Mouse (Mus musculus): ENCODE measurements around the gene Cox18. TPM values are rescaled to one million over a fixed set of nuclear protein-coding genes. Genes with fewer than 3 reads are reported as not detected.

Gene Cox18
- polyA plus RNA-seq, 1 experiment from 2014 or later: 31.6 TPM

DNA sequence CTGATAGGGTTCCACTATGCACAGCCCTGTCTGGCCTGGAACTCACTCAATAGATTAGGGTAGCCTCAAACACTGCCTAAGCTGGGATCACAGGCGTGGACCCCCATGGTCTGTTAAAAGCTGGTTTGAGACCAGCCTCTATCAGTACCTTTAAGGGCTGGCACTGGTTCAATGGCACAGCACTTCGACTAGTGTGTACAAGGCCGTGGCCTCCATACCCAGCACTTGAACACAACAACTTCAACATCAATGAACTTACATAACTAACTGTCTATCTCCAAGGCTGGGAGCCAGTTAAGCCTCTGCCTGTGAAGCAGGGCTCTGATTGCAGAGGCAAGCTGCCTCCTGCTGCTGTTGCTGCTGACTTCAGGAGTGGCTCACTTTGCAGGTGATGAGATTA lies 6.0 kb downstream of the Cox18 start:
- Histone ChIP-seq H3K27me3 (no peaks in the 10 kb centered on the region), H3K27ac (no peak overlapping the region), H3K4me2 (no peak overlapping the region), H3K9me3 (no peaks in the 10 kb centered on the region), H3K4me3 (replicated peaks) (no peak overlapping the region), H3K9ac (no peak overlapping the region), H3K4me1 (peaks cover 4% of the 10 kb centered on the region), H3K36me3 (replicated peaks) (peaks cover 47% of the 10 kb centered on the region)
- 94% methylated on average over 3 of the region's 3 CpGs for WGBS
- no peak for ATAC-seq (ENCODE audit: low FRiP score)

DNA sequence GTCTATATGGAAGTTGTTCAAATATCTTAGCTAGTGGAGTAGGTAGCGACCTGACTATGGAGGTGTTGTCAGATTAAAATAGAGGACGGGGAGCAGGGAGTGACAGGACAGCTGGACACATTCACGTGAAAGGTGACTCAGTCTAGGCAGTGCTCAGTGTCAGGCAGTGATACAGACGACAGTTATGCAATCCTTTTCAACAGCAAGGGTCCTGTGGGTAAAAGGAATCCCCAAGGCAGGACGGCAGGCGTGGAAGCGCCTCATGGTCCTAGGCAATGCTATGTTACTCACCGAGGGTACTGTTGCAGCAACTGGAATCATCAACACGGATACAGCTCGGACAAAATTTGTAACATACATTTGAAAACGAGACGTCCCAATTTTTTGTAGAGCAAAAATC lies 6.6 kb downstream of the Cox18 start:
- Histone ChIP-seq H3K4me2 (no peak overlapping the region), H3K27ac (no peak overlapping the region), H3K36me3 (replicated peaks) (peaks cover 47% of the 10 kb centered on the region), H3K9me3 (no peaks in the 10 kb centered on the region), H3K9ac (no peak overlapping the region), H3K4me3 (replicated peaks) (no peak overlapping the region), H3K4me1 (no peaks in the 10 kb centered on the region), H3K27me3 (no peaks in the 10 kb centered on the region)
- no peak for ATAC-seq (ENCODE audit: low FRiP score)
- WGBS: 95% methylated on average over 12 of the region's 12 CpGs

DNA sequence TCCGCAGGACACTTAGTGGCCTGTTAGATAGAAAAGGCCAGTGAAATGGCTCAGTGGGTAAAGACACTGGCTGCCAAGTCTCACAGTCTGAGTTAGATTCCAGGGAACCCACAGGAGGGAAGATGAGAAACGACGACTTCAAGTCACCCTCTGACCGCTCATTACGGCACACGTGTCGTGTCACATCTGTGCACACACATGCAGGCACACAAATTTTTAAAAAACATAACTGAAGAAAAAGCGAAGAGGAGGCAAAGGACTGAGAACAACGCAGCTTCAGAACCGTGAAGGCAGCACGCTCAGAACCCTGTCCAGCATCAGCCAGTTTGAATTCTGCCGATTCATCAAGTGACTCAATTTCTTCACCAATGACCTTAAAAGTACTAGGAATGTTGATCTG lies 10.4 kb downstream of the Cox18 start:
- peaks cover 32% of the 10 kb centered on the region for H3K36me3 ChIP-seq (replicated peaks)
- no peak overlapping the region for H3K4me2 ChIP-seq
- ATAC-seq (ENCODE audit: low FRiP score): no peak
- 96% methylated on average over 12 of the region's 12 CpGs for WGBS
- no peak overlapping the region for H3K27ac ChIP-seq
- no peak overlapping the region for H3K9ac ChIP-seq
- H3K27me3 ChIP-seq: no peaks in the 10 kb centered on the region
- H3K9me3 ChIP-seq: no peaks in the 10 kb centered on the region
- no peak overlapping the region for H3K4me3 ChIP-seq (replicated peaks)
- no peaks in the 10 kb centered on the region for H3K4me1 ChIP-seq

DNA sequence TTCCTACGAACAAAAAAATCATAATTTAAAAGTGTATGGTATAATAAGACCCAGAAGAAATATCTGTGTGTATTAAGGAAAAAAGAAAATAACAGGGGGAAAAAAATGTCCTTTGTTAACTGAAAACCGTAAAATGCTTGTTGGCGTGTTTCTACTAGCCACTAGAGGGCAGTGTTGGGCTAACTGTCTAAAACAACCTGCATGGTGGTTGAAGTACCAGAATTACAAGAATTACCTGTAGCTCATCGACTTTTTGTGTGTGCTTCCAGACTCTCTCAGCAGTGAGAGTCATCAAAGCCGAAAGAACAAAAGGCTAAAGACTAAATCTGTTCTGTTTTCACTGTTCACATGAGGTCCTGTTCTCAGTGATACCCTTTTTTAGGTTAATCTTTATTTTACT lies 20.6 kb downstream of the Cox18 start:
- peak; percentile 39; the same call in 1 of the 2 replicates for ATAC-seq (ENCODE audit: low FRiP score)
- WGBS: 27% methylated on average over 5 of the region's 5 CpGs
- Histone ChIP-seq H3K27ac (no peak overlapping the region), H3K4me1 (no peaks in the 10 kb centered on the region), H3K9me3 (no peaks in the 10 kb centered on the region), H3K4me3 (replicated peaks) (no peak overlapping the region), H3K27me3 (no peaks in the 10 kb centered on the region), H3K36me3 (replicated peaks) (no peaks in the 10 kb centered on the region), H3K4me2 (no peak overlapping the region), H3K9ac (no peak overlapping the region)

DNA sequence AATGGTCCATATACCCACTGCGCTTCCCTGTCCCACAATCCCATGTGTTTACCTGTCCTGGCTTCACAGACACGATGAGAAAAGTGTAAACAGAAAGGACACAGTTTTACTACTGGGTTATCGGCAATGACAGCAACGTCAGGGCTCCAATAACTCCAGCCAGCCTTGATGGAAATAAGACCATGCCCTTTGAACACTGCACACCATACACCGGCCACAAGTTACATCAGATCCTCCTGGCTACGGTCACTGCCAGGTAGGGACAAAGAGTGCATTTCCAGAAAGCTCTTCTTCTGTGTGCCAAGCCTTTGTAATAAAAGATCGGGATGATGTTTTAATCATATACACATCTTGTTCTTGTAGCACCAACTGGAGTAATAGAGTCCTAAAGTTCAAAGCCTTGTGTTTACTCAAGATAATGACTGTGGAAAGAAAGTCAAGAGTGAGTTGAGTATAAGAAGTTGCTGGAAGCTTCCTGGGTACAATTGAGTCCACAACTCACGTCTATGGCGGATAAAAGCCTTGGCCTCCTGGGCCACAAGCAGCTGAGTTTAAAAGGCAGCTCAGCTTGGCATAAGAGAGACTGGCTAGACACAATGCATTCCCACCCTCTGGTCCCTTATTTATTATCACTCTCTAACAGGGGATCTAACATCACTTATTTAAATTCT lies 21.2 kb downstream of the Cox18 start:
- H3K9ac ChIP-seq: no peak overlapping the region
- 83% methylated on average over 9 of the region's 9 CpGs for WGBS
- H3K4me2 ChIP-seq: no peak overlapping the region
- H3K27me3 ChIP-seq: no peaks in the 10 kb centered on the region
- no peak overlapping the region for H3K4me3 ChIP-seq (replicated peaks)
- no peaks in the 10 kb centered on the region for H3K4me1 ChIP-seq
- no peak overlapping the region for H3K27ac ChIP-seq
- ATAC-seq (ENCODE audit: low FRiP score): no peak
- H3K9me3 ChIP-seq: no peaks in the 10 kb centered on the region
- no peaks in the 10 kb centered on the region for H3K36me3 ChIP-seq (replicated peaks)

DNA sequence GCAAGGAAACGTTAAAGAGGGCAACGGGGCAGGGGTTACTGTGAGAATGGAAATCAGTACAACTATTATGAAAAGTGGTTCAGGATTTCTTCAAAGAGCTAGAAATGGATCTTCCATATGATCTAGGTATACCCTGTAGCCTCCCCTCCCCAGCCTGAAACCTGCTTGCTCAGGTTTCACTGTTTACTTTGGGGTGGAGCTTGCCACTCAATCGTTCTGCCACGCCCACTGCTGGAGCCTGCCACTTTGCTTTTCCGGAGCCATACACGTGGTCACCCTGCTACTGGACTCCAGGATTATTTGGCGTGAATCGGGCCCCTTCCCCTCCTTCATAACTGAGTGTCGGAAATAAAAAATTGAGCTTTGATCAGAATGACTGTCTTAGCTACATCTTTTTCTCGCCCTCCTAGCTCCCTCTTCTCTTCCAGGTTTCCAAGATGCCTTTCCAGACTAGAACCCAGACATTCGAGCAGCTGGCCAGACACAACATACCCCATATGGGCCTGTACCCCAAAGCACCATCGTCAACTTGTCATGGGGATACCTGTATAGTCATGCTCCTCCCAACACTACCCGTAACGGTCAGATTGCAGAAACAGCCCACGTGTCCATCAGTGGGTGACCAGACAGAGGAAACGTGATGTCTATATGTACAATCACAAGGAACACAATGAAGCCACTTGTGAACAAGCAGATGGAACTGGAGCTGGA lies 23.7 kb downstream of the Cox18 start:
- H3K27ac ChIP-seq: no peak overlapping the region
- no peaks in the 10 kb centered on the region for H3K27me3 ChIP-seq
- 65% methylated on average over 16 of the region's 16 CpGs for WGBS
- no peak overlapping the region for H3K4me3 ChIP-seq (replicated peaks)
- no peaks in the 10 kb centered on the region for H3K9me3 ChIP-seq
- H3K9ac ChIP-seq: no peak overlapping the region
- no peaks in the 10 kb centered on the region for H3K36me3 ChIP-seq (replicated peaks)
- no peak for ATAC-seq (ENCODE audit: low FRiP score)
- H3K4me2 ChIP-seq: no peak overlapping the region
- H3K4me1 ChIP-seq: no peaks in the 10 kb centered on the region

DNA sequence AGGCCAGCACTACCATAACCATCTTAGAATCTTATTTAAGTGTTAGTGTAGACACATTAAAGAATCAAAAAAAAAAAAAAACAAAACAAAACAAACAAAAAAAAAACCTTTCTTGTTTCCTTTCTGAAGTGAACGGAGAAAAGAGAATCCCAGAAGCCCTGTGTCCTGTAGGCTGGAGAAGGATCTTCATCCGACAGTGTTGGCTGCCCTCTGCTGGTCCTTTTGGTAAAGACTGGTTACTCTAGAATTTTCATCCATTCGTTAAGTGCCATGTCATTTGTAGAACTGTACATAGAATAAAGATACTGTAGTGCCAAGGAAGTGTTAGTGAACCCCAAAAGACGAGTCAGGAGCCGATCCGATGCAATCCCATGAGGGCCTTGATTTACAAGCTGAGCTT lies 29.0 kb downstream of the Cox18 start:
- no peaks in the 10 kb centered on the region for H3K36me3 ChIP-seq (replicated peaks)

DNA sequence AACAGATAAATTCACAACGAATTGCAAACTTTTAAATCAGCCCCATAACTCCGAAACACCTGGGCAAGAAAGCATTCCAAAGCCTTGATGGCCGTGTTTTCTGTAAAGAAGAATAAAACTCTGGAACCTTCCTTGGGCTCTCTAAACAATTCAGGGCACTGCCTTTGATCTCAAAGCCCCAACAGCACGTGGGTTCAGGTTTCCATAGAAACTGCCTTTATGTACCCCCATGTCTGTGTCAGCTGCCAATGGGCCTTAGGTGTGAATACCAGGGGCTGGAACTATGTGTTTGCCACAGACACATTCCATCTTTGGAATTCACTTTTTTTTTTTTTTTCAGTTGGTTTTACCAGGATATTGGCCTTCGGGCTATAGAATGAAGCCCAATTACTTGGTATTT lies 41.0 kb downstream of the Cox18 start:
- Histone ChIP-seq H3K9me3 (no peaks in the 10 kb centered on the region), H3K4me3 (replicated peaks) (no peak overlapping the region), H3K36me3 (replicated peaks) (no peaks in the 10 kb centered on the region), H3K27me3 (no peaks in the 10 kb centered on the region), H3K4me2 (no peak overlapping the region), H3K4me1 (no peaks in the 10 kb centered on the region), H3K9ac (no peak overlapping the region), H3K27ac (no peak overlapping the region)
- no peak for ATAC-seq (ENCODE audit: low FRiP score)
- WGBS: 63% methylated on average over 5 of the region's 5 CpGs

More for the DNA sequence above, 29.0 kb downstream of the Cox18 start:
- Histone ChIP-seq H3K4me3 (replicated peaks) (no peak overlapping the region), H3K9me3 (no peaks in the 10 kb centered on the region), H3K27me3 (no peaks in the 10 kb centered on the region), H3K9ac (no peak overlapping the region), H3K27ac (no peak overlapping the region), H3K4me2 (no peak overlapping the region), H3K4me1 (no peaks in the 10 kb centered on the region)
- peak; percentile 41; the same call in 1 of the 2 replicates for ATAC-seq (ENCODE audit: low FRiP score)
- 28% methylated on average over 6 of the region's 6 CpGs for WGBS

DNA sequence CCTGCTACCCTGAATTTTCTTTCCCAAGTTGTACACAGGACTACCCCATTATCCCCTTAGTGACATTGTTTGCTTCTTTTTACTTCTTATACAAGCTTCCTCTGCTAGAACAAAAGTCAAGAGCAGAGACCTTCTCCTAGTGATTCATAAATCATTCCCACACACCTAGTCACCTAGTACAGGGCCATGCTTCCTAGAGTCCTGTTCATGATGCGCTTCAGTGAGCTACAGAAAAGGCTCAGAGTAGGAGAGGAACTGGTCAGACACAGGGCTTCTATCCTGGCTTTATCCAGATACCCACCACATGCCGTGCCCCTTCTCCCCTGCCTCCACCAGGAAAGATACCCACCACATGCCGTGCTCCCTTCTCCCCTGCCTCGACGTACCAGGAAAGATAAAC lies 44.7 kb downstream of the Cox18 start:
- WGBS: 94% methylated on average over 5 of the region's 5 CpGs
- no peaks in the 10 kb centered on the region for H3K4me1 ChIP-seq

DNA sequence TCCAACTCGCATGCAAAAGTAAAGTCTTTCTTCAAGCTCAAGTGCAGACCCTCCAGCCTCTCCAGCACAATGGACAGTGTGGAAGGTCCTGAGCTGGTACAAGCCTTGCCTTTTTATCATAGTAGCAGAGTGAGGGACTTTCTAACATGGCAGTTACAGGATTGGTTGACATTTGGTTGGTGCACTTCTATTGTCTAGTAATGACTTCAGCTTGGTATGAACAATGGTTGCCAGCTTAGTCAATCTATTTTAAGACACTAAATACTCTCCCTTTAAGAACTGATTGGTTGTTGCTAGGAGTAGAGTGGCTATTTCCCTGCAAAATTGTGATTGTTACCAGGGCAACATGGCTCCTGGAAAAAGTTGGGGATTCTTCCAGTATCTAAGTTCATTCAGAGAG lies 45.7 kb downstream of the Cox18 start:
- WGBS: 91% methylated on average over 1 of the region's 1 CpGs
- no peaks in the 10 kb centered on the region for H3K27me3 ChIP-seq
- H3K36me3 ChIP-seq (replicated peaks): no peaks in the 10 kb centered on the region

More for the DNA sequence above, 44.7 kb downstream of the Cox18 start:
- Histone ChIP-seq H3K4me2 (no peak overlapping the region), H3K27me3 (no peaks in the 10 kb centered on the region), H3K9me3 (no peaks in the 10 kb centered on the region), H3K9ac (no peak overlapping the region), H3K4me3 (replicated peaks) (no peak overlapping the region), H3K27ac (no peak overlapping the region), H3K36me3 (replicated peaks) (no peaks in the 10 kb centered on the region)
- no peak for ATAC-seq (ENCODE audit: low FRiP score)

More for the DNA sequence above, 45.7 kb downstream of the Cox18 start:
- Histone ChIP-seq H3K9me3 (no peaks in the 10 kb centered on the region), H3K9ac (no peak overlapping the region), H3K4me2 (no peak overlapping the region), H3K4me3 (replicated peaks) (no peak overlapping the region), H3K4me1 (no peaks in the 10 kb centered on the region), H3K27ac (no peak overlapping the region)
- ATAC-seq (ENCODE audit: low FRiP score): no peak

Other genes starting within 250 kb of the Cox18 start
- gene Ankrd17, start 142.6 kb upstream of the Cox18 start, polyA plus RNA-seq (2016; fragmentation: Nextera tagmentation; extraction: Ambion mirVana): 31.9 and 32.8 TPM in 2 replicates
- gene Gm9958, start 143.2 kb upstream of the Cox18 start, polyA plus RNA-seq (2016; fragmentation: Nextera tagmentation; extraction: Ambion mirVana): 7.9 and 10.7 TPM in 2 replicates
- not detected in 2 replicates for gene Alb, start 236.9 kb upstream of the Cox18 start, polyA plus RNA-seq (2016; fragmentation: Nextera tagmentation; extraction: Ambion mirVana)